Mouse (Mus musculus) central nervous system, embryonic 11.5 days (tissue): ENCODE measurements around the gene Ccl12. TPM values are rescaled to one million over a fixed set of nuclear protein-coding genes. Genes with fewer than 3 reads are reported as not detected.

Source experiments
- polyA plus RNA-seq: library from polyadenylated mRNA; depleted of rRNA; stranded (reverse); fragments of >200 nt; gene quantifications from 2 replicates; pipeline ENCODE4 v1.2.3, GENCODE M21; 2012; rRNA removed

Gene Ccl12
- 0.72 and 0.89 TPM in 2 replicates for polyA plus RNA-seq

DNA sequence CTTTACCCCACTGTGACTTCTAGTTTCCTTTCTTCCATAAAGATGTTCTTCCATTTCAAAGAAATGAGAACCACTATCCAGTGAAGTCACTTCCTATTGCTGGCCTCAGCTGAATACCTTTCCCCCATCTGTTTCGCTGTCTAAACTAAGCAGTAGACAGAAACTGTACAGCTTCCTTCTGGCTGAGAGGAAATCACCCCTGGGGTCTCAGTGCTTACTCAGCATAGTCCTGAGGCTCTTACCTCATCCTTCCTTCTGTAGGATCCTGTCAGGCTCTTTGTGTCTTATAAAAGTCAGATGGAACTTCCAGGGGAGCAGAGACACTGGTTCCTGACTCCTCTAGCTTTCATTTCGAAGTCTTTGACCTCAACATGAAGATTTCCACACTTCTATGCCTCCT, at the start of gene Ccl12:
Gene Ccl12, plus strand, starts transcription at position 317 of the 400 bp plus-strand sequence.

DNA sequence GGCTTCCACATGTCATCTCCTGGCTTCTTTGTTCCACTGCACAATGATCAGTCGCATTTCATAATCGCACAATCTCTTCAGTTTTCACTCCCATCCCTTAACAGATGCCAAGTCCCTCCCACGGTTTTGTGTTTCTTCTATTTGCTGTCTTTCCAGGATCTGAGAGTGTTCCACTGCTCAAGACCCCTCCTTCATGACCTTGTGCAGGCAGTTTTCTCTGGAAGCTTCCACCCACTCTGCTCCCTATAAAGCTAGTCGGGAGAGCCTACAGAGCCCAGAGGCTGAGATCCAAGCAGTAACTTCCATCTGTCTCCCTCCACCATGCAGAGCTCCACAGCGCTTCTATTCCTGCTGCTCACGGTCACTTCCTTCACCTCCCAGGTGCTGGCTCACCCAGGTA, 44.0 kb upstream of the Ccl12 start, which contains the start of gene Ccl11:
Gene Ccl11, plus strand, starts transcription at position 178 of the 400 bp plus-strand sequence.

GRCm38 (mm10) chr11:82114885-82115284, 13.2 kb downstream of the Ccl12 start, which contains the start of gene Ccl8:
TSS of gene Ccl8 (plus strand) at chr11:82115185.

Other genes starting within 250 kb of the Ccl12 start
- gene 5530401A14Rik, start 241.2 kb upstream of the Ccl12 start, polyA plus RNA-seq = 0.04 TPM in 2 replicates
- gene Asic2, start 133.4 kb upstream of the Ccl12 start, polyA plus RNA-seq = 2.2 and 2.6 TPM in 2 replicates
- gene Ccl2, start 66.3 kb upstream of the Ccl12 start, polyA plus RNA-seq = 0.25 and 1.5 TPM in 2 replicates
- not detected in 2 replicates for gene Gm17268, start 63.3 kb upstream of the Ccl12 start, polyA plus RNA-seq
- gene Ccl7, start 56.1 kb upstream of the Ccl12 start, polyA plus RNA-seq = 0.13 and 0.63 TPM in 2 replicates
- gene Ccl11, start 44.0 kb upstream of the Ccl12 start, polyA plus RNA-seq = 0.07 TPM in 1 of 2 replicates, not detected in the other
- gene Ccl8, start 13.3 kb downstream of the Ccl12 start, polyA plus RNA-seq = not detected in 2 replicates
- not detected in 2 replicates for gene Ccl1, start 203.8 kb downstream of the Ccl12 start, polyA plus RNA-seq